Mouse (Mus musculus) liver, postnatal 0 days (tissue): ENCODE measurements at regions not wholly inside any gene's neighbourhood (a gene's known extent, or its start where the extent isn't known, plus 50 kb on each side); places are given as distances from the start of the nearest gene placed in this dataset.

Experiments
- ATAC-seq: fragments of 200-750 bp; cut with Nextera tagmentation; 2 replicates; pipeline ENCODE4 v1.8.0; 2017; ENCODE audit warnings: mild to moderate bottlenecking, moderate library complexity
- DNase-seq: peaks from one replicate; pipeline ENCODE4 v3.0.0-alpha.2; 2016
- H3K27ac ChIP-seq: fragments of 300-500 bp; sonication (generic); 2 replicates; pipeline ENCODE4 v1.5.1; 2014; ENCODE audit warnings: antibody characterized with exemption, moderate library complexity, mild to moderate bottlenecking, low read depth
- H3K27me3 ChIP-seq: fragments of 300-500 bp; sonication (generic); 2 replicates; pipeline ENCODE4 v1.6.1; 2014; ENCODE audit warnings: low read length, control low read depth, mixed read lengths; ENCODE audit not compliant: insufficient read depth
- H3K36me3 ChIP-seq: fragments of 300-500 bp; sonication (generic); replicated peaks from 2 replicates; pipeline ENCODE4 v1.6.1; 2014; ENCODE audit warnings: mild to moderate bottlenecking, control low read depth, low read length, moderate library complexity, mixed read lengths; ENCODE audit not compliant: insufficient read depth
- H3K4me1 ChIP-seq: fragments of 300-500 bp; sonication (generic); 2 replicates; pipeline ENCODE4 v1.6.1; 2014; ENCODE audit warnings: antibody characterized with exemption, mild to moderate bottlenecking, control low read depth; ENCODE audit not compliant: insufficient read depth
- H3K4me2 ChIP-seq: fragments of 300-500 bp; sonication (generic); 2 replicates; pipeline ENCODE4 v1.6.1; 2014; ENCODE audit warnings: low read depth, mild to moderate bottlenecking, low read length, moderate library complexity, mixed read lengths
- H3K4me3 ChIP-seq: fragments of 300-500 bp; sonication (generic); 2 replicates; pipeline ENCODE4 v1.5.1; 2014; ENCODE audit warnings: low read depth, low read length
- H3K9ac ChIP-seq: fragments of 300-500 bp; sonication (generic); replicated peaks from 2 replicates; pipeline ENCODE4 v1.6.1; 2014; ENCODE audit warnings: mild to moderate bottlenecking, moderate library complexity
- H3K9me3 ChIP-seq: fragments of 300-500 bp; sonication (generic); 2 replicates; pipeline ENCODE4 v1.6.1; 2016; ENCODE audit warnings: mild to moderate bottlenecking, control low read depth, low read length, mixed read lengths
- CTCF ChIP-seq: sonication (generic); IDR thresholded peaks from 2 replicates; pipeline ENCODE4 v1.5.1; 2016; ENCODE audit warnings: antibody characterized with exemption, low read depth
- EP300 ChIP-seq: IDR thresholded peaks from 2 replicates; pipeline ENCODE4 v1.6.1; 2016; ENCODE audit warnings: antibody characterized with exemption, low read depth, mild to moderate bottlenecking
- WGBS: fragments of 180-500 bp; shearing (Covaris S2); extraction: QIAGEN DNeasy Blood & Tissue Kit; methylation state at CpG from one replicate; pipeline ENCODE4 v1.1.7; 2014; ENCODE audit not compliant: insufficient replicate concordance; 5-methylcytosine and 5-hydroxymethylcytosine counted together

DNA sequence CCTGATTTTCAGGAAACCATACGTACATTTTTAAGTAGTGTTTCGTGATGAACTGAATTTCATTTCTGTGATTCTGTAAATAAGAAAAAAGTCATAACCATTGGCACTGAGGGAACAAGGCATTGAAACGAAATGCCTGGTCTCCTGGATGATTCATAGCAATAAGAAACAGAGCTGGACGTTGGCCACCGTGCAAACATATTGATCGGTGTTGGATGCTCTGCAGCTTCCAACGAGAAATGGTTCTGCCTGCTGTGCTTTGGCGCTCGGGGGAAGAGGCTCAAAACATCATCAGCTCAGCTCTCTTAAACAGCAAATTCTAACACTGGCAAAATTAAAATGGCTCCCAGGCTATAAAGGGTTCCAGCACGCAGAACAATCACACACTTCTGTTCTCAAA is 64.3 kb upstream of the Atrnl1 start:
- Histone ChIP-seq H3K4me2 (peak overlapping the region; percentile 14; the same call in 1 of the 2 replicates), H3K27me3 (no peaks in the 10 kb centered on the region), H3K9ac (no peak overlapping the region), H3K36me3 (no peaks in the 10 kb centered on the region), H3K27ac (peak overlapping the region; percentile 59; the same call in 1 of the 2 replicates), H3K4me1 (peaks cover 3% of the 10 kb centered on the region; the same call in 1 of the 2 replicates), H3K4me3 (no peak overlapping the region), H3K9me3 (no peaks in the 10 kb centered on the region)
- DNase-seq (peak; percentile 51), ATAC-seq (peak; percentile 87)
- TF ChIP-seq CTCF (no peak), EP300 (no peak)
- 69% methylated on average over 10 of the region's 10 CpGs for WGBS

DNA sequence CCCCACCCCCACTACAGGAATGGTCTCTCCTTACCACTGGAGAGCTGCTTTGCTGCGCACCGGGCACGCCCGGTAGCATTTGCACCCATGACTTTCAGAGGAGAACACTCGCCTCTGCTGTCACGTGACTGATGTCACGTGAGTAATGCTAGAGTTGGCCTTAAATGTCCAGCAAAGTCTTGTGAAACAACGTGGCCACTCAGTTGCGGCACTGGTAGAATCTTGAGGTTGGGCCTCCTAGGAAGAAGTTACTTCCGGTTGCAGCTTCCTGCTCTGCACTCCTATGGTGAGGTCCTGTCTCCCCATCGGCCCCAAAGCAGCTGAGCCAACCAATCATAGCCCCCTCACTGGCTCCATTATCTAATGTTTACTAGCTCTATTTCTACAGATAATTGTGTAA is 62.7 kb upstream of the Atrnl1 start:
- 64% methylated on average over 11 of the region's 11 CpGs for WGBS
- H3K4me2 ChIP-seq, result no peak overlapping the region
- no peak for TF ChIP-seq CTCF
- TF ChIP-seq EP300, result no peak
- no peak overlapping the region for H3K4me3 ChIP-seq
- H3K27ac ChIP-seq, result no peak overlapping the region
- H3K9me3 ChIP-seq, result no peaks in the 10 kb centered on the region
- DNase-seq, result no peak
- H3K4me1 ChIP-seq, result peaks cover 3% of the 10 kb centered on the region
- H3K27me3 ChIP-seq, result no peaks in the 10 kb centered on the region
- H3K9ac ChIP-seq, result no peak overlapping the region
- no peaks in the 10 kb centered on the region for H3K36me3 ChIP-seq
- no peak for ATAC-seq

DNA sequence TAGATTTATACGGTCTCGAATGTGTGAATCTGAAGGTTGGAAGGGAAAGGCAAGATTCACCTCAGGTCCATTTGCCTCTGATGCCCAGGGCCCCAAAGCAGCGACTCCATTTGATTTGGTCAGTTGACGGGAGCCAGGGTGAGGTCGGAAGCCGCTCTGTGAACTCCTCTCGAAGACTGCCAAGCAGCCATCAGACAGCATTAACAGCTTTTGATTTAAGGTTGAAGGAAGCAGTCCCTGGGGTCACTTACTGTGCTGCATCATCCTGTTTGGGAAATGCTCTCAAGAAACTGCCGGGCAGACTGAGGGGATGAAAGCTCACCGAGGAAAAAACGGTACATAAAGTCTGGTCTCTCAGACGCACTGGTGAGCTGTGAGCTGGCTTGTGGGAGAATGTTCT is 62.2 kb upstream of the Atrnl1 start:
- Histone ChIP-seq H3K4me2 (no peak overlapping the region), H3K9me3 (no peaks in the 10 kb centered on the region), H3K4me1 (peaks cover 3% of the 10 kb centered on the region), H3K27ac (no peak overlapping the region), H3K36me3 (no peaks in the 10 kb centered on the region), H3K4me3 (no peak overlapping the region), H3K9ac (no peak overlapping the region), H3K27me3 (no peaks in the 10 kb centered on the region)
- no peak for TF ChIP-seq EP300
- TF ChIP-seq CTCF, result no peak
- DNase-seq (no peak), ATAC-seq (no peak)
- 60% methylated on average over 11 of the region's 11 CpGs for WGBS

DNA sequence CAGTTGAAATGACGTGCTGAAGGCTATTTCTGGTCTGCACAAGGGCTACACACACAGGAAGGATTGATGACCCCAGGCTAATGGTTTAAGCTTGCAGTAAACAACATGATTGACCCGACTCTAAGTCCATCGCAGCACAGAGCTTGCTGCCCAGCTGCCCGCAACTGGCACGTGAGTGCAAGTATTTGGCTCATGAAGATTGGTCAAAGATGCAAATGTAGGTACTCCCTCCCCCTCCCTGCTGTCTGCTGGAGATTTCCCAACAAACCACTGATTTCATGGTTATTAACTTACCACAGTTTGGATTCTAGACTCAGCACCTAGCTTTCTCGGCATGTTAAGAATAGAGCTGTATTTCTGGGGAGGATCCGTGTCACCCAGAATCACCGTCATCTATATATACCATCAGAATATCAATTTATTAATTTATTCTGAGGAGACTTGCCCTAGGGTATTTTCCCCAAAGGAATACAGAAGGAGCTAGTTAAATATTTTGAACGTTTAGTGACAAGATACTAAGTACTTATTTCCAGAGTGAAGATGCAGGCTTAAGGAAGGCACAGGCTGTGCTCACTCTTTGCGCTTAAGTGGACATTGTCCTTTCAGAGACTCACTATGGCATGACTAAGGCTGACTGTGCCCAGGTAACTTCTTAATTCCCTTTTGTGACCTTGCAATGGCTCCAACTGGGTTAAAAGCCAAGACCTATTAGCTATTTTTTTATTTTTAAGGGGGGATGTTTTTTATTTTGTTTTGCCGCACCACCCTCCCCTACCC is 57.7 kb upstream of the Atrnl1 start:
- ATAC-seq (peak; percentile 40; the same call in 1 of the 2 replicates), DNase-seq (no peak)
- Histone ChIP-seq H3K9me3 (no peaks in the 10 kb centered on the region), H3K4me2 (no peak overlapping the region), H3K36me3 (no peaks in the 10 kb centered on the region), H3K9ac (no peak overlapping the region), H3K4me3 (no peak overlapping the region), H3K27me3 (no peaks in the 10 kb centered on the region), H3K27ac (no peak overlapping the region), H3K4me1 (peaks cover under 1% of the 10 kb centered on the region)
- TF ChIP-seq EP300, result no peak
- TF ChIP-seq CTCF, result no peak
- 74% methylated on average over 11 of the region's 11 CpGs for WGBS

DNA sequence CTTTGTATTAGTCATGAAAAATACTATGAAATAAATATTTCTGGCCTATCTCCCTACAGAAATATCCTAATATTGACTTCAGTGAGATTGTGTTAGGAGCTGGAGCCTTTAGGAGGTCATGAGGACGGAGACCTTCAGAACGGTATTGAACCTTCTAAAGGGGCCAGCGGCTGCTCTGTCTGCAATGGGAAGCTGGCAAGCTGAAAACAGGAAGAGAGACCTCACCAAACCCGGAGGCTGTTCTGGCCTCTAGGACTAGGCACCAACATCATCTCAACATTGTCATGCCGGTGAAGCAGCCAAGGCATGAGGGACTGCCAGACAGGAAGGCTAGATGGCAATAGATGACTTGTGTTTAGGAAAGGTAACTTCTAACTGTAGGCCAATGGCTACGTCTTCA is 56.7 kb upstream of the Atrnl1 start:
- Histone ChIP-seq H3K27me3 (no peaks in the 10 kb centered on the region), H3K9me3 (no peaks in the 10 kb centered on the region), H3K4me1 (no peaks in the 10 kb centered on the region; the same call in 1 of the 2 replicates), H3K9ac (no peak overlapping the region), H3K4me2 (no peak overlapping the region), H3K4me3 (no peak overlapping the region), H3K36me3 (no peaks in the 10 kb centered on the region), H3K27ac (no peak overlapping the region)
- ATAC-seq (no peak), DNase-seq (no peak)
- TF ChIP-seq CTCF, result no peak
- TF ChIP-seq EP300, result no peak
- 49% methylated on average over 6 of the region's 6 CpGs for WGBS

DNA sequence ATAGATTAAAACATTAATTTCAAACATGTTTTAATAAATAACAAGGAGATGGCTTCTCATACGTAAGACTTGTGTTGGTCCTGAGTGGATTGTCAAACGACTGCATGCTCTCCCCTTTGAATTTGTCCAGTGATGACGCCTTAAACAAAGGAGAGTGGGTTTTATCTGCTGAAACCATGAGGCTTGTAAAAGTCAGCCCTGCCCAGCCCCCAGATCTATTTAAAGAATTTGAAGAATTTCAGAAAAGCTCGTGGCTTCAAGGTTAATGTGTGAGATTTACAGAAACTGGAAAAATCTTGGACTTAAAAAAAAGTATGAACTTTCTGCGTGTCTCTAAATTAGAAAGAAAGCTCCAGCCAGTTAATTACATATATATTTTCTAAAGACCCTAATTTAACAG is 55.5 kb upstream of the Atrnl1 start:
- H3K4me3 ChIP-seq, result no peak overlapping the region
- H3K4me2 ChIP-seq, result no peak overlapping the region
- no peaks in the 10 kb centered on the region for H3K36me3 ChIP-seq
- H3K27ac ChIP-seq, result no peak overlapping the region
- no peak overlapping the region for H3K9ac ChIP-seq
- TF ChIP-seq EP300 (no peak), CTCF (no peak)
- H3K27me3 ChIP-seq, result no peaks in the 10 kb centered on the region
- WGBS, result 48% methylated on average over 5 of the region's 5 CpGs
- no peaks in the 10 kb centered on the region for H3K9me3 ChIP-seq
- H3K4me1 ChIP-seq, result no peaks in the 10 kb centered on the region; the same call in 1 of the 2 replicates
- ATAC-seq (no peak), DNase-seq (no peak)
